Mouse (Mus musculus): Measurements from ENCODE around the gene Kcnd3.
A peak's percentile ranks its signal among the peaks of the same experiment; 100 is the strongest.

The Kcnd3 gene

DNA sequence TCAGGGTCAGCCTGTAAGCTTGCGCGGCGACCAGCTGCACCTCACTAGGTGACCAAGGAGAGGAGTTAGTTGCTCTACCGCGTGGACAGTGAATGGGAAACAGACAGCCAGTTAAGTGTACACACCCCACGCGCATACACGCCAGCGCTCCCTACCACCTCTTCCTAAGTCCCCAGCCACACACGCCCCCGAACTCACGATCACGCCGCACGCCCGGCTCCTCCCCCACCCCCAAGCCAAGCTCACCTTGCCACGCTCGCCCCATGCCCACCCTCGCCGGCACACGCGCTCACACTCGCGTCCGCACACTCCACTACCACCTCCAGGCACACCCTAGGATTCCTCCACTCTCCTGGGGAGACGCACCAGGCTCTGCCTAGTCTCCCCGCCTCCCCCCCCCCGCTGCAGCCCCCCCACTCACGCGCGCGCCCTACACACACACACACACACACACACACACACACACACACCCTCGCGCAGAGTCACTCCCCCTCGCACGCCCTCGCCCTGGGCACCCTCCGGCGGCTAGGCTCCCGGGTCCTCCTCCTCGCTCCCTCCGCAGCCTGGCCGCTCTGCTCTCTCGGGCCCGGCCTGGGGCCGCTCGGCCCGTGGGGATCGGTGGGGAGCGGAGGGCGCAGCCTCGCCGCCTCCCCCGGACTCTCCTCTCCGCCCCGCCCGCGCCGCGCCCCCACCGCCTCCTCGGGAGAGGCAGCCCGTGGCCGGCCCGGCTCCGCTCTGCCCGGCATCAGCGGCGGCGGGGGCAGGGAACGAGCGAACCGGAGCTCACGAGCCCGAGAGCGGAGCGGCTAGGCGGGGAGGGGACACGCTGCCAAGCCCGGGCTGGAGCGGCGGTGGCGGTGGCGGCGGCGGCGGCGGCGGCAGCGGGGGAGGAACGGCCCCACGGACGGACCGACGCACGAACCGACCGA is at the start of gene Kcnd3:
Kcnd3 (plus strand) TSS at position 704 of the 929 bp plus-strand sequence.
- no peak for DNase-seq (ENCODE audit: low read depth, low spot score)

DNA sequence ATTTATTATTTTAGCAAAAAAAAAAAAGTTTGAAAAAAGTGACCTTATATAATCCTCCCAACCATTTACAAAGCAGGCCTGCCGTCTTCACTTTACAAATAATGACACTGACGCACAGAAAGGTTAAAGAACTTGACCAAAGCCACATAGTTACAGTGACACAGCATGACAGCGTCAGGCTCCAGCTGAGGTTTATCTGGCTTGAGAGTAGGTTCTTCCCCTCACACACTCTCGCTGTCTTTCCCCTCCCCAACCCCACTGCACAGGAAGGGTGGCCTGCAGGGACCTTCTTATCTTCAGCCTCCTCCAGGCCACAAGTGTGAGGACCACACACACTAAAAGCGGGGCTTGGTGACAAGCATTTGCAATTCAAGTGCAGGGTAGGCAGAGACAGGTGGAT is 49.5 kb upstream of the Kcnd3 start:
- no peak for DNase-seq (ENCODE audit: low read depth, low spot score)

DNA sequence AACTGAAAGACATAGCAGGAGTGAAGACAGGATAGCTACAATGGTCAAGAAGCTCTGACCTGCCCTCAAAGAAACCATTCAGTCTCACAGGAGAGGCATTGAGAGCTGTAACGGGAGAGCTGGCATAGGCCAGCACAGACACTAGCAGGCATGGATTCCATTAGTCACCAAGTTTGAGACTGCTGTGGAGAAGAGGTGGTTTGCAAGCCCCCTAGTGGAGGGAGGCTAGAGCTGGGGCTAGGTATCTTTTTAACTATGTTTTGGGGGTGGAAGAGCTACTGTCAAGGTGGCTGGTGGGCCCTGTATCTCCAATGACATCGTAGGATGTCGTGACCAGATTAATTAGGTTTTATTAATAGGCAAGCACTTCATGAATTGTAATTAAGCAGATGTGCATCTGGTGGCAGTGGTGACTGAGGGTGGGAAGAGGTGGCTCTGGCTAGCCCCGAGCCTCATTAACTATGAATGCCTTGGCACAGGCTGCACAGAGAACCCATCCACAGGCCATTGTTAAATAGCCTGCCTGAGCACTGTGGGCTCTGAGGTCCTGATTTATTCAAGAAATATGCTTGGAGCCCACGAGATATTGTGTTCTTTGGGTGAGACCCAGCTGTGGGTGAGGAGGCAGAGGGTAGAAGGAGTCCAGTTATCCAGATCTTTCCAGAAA is 48.6 kb upstream of the Kcnd3 start:
- DNase-seq (ENCODE audit: low read depth, low spot score), result peak; percentile 44

DNA sequence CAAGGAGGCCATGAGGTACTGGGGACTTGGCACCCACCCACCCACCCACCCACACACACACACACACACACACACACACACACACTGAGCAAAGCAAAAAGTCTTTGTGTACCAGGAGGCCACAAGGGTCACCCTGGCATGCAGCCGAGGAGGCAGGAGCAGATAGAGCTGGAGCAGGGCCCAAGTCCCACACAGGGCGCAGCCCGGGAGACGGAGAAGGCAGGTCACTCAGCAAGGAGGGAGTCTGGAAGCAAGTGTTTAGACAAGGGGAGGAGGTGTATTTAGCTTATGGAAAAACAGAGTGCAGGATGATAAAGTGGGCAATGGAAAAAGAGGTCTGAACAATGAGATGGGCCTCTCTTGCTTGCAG is 48.1 kb upstream of the Kcnd3 start:
- DNase-seq (ENCODE audit: low read depth, low spot score), result no peak

DNA sequence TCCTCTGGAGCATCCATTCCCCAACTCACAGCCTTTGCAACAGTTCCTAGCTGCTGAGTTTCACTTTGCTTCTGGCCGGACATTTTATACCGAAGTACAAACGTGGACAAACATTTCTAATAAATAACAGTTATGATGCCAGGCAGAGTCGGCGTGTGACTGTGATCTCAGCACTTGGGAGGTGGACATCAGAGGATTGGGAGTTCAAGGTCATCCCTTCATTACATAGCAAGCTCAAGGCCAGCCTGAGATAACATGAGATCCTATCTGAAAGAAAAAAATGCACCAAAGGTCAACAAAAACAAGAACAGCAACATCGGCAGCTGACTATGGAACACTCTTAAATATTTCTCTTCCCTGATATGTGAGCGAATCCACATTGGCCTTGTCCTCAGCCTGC is 46.6 kb upstream of the Kcnd3 start:
- no peak for DNase-seq (ENCODE audit: low read depth, low spot score)

DNA sequence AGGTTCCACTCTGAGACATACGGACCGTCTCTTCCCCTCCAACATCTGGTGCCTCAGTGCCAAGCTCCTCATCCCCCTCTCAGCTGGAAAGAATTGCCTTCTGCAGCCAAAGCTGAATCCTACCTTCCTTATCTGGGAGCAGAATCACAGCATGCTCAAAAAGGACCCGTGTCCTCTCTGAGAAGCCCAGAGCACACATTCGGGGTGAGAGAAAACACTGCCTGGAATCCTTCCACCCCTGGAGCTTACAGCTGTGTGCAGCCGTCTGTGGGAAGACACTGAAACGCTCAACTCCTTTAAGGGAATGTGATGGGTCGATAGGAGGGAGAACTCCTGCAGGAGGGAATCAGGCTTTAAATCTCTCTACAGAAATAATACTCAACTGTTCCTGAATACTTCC is 46.1 kb upstream of the Kcnd3 start:
- no peak for DNase-seq (ENCODE audit: low read depth, low spot score)

DNA sequence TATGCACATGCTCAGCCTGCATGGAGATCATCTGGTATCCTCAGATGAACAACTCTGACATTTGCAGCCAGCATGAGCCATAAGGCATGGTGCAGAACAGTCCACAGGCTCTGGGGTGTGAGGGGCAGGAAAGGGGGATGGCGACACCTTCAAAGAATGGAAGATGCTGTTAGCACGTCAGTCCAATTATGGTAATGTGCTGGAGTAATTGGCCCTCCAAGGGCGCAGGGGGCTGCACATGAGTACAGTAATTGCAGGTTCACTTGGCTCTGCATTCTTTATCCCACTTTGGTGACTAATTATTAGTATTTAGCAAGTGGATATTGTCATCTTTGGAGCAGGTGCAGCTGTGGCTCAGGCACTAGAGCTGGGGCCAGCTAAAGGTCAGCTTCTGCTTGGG is 43.9 kb upstream of the Kcnd3 start:
- no peak for DNase-seq (ENCODE audit: low read depth, low spot score)

DNA sequence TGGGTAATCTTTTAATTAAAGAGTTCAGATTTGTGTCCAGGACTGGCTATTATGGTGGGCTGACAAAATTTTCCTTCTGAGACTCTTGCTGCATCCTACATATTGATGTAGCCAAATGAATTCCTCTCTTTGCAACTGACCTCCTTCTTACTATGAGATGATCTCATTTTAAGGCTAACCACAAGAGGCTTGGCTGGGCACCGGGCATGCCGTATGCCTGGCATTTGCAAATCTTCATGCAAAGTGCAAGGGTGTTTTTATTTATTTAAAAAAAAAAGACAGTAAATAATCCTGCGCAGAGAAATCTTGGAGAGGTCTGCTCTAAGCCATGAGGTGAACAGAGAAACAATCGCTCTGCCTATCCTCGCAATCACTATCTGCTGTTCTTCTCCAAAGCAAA is 41.3 kb upstream of the Kcnd3 start:
- no peak for DNase-seq (ENCODE audit: low read depth, low spot score)

DNA sequence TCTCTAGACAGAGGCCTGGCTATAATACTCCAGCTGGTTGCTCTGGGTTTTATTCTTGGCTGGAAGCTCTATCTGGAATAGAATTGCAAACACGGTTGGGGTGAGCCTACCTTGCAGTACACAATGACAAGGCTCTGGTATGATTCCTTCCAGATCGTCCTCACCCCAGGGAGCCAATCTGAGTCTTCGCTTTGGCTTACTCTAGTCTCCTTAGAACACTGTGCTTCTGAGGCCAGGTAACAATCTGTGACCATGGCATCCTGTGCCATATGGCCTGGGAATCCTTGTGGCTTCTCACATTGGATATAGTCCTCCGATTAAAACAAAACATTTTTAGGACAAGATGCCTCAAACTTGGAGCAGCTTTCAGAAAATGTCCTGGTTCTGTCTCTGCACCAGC is 40.4 kb upstream of the Kcnd3 start:
- no peak for DNase-seq (ENCODE audit: low read depth, low spot score)

DNA sequence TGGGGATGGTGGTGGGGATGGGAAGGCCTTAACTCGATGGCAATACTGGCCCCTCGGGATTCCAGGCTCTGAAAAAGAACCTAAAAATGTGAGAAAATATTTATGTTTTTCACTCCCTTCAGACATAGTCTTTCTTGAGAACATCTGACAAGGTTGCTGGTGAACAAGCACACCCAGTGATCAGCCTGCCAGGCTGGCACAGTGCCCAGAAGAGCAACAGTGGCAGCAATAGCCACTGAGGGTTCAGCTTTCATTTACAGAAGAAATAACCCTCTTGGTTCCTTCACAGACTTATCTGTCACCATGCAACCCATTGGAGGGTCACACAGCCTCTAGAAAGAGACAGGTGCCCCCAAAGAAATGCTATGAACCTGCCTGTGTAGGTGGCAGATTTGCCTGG is 39.9 kb upstream of the Kcnd3 start:
- no peak for DNase-seq (ENCODE audit: low read depth, low spot score)

DNA sequence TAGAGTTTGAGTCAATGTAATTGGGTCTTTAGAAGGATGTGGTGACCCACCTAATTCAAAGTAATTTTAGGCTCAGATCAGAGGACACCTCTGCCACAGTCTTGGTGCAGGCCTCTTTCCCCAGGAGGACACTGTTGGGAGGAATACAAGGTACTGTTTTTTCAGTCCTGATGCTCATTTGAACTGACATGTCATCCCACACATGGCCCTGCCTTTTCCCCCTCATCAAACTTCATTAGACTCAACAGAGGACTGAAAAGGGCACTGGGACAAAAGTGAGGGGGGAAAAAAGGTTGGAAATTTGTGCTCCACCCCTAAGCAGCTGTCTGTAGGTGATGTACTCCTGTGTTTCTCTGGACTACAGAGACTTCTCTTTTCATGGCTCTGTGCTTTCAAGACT is 39.4 kb upstream of the Kcnd3 start:
- no peak for DNase-seq (ENCODE audit: low read depth, low spot score)

DNA sequence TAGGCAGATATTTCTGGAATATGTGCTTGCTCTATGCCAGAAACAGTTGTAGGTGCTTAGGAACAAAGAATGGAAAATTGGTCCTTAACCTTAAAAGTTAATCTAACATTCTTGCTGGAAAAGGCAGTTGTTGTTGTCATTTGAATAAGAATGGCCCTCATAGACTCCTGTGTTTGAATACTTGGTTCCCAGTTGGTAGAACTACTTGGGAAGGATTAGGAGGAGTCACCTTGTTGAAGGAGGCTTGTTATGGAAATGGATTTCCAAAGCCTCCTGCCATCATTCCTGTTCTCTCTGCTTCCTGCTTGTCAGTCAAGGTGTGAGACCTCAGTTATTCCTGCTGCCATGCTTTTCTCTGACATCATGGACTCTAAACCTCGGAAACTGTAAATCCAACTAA is 33.7 kb upstream of the Kcnd3 start:
- no peak for DNase-seq (ENCODE audit: low read depth, low spot score)

DNA sequence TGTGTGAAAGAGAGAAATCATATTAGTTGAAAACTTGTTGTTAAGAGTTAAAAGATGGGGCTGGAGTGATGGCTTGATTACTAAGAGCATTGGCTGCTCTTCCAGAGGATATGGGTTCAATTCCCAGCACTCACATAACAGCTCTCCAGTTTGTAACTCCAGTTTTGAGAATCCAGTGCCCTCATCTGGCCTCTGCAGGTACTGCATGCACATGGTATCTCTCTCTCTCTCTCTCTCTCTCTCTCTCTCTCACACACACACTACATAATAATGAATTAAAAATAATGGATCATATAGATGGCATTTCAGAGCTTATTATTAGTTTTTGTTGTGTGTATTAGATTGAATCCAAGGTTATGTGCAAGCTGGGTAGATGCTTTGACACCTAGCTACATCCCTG is 29.7 kb upstream of the Kcnd3 start:
- peak; percentile 4 for DNase-seq (ENCODE audit: low read depth, low spot score)

DNA sequence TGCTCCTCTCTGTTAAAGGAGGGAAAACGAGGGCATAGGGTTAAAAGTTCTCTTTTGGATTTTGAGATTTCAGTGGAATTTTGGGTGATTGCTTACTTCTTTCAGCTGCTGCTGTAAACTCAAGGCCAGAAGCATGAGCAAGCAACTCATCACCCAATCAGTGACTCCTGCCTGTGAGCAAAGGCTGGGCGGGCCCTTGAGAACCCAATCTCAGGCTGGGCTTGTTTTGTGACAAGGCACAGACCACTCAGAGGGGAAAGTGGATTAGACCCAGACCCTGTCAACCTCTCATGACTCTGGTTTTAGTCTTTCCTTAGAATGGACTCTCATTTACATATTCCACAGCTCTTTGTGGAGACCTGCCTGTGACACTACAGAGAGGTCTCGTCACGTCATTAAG is 28.7 kb upstream of the Kcnd3 start:
- DNase-seq (ENCODE audit: low read depth, low spot score), result no peak

DNA sequence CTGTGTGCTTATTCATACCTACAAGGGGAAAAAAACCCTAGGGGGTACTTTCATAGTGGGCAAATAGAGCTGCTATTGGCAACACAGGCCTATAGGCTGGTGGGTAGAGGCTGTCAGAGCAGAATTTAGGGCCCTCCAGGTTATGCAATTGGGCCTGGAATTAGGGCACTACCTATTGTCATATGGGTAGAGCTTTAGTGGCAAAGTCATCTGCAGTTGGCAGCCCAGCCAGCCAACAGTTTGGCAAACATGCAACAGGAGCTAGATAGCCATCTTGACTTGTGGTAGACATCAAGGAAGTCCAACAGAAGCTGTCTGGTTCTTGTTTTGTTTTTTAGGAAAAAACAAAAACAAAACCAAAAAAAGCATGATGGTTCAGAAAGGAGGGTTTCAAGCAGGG is 23.5 kb upstream of the Kcnd3 start:
- DNase-seq (ENCODE audit: low read depth, low spot score), result no peak

DNA sequence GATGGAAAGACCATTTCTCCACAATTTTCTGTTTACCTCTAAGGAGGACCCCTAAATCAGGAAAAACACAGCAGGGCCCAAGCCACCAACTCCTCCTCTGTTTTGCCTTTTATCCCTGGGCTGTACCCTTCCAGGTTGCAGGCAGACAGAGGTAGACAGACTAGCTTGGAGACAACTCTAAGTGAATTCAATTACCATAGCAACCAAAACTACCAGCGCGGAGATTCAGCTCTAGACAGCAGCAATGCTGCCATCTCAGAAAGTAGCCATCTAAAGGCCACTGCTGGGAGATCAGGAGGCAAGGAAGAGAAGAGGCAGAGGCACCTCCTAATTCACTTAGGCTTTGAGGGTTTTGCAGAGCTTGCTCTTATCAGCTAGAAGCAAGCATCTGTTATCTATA is 15.7 kb upstream of the Kcnd3 start:
- DNase-seq (ENCODE audit: low read depth, low spot score), result no peak

DNA sequence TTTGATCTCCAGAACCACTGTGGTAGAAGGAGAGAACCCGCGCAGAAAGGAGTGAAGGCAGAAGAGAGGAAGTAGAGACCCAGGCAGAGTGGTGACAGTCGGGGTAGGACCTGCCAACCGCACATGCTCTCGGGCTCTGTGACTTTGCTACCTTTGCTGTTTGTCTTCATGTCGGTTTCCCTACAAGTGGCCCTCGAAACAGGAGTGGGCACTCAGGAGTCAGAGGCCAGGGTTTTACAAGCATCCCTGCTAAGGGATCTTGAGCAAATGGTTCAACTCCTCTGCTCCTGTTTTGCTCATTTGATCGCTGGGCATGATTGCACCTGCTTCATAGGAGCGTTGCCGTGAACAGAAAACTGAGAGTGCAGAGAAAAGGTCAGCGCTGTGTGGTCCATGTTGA is 15.2 kb upstream of the Kcnd3 start:
- DNase-seq (ENCODE audit: low read depth, low spot score), result no peak

DNA sequence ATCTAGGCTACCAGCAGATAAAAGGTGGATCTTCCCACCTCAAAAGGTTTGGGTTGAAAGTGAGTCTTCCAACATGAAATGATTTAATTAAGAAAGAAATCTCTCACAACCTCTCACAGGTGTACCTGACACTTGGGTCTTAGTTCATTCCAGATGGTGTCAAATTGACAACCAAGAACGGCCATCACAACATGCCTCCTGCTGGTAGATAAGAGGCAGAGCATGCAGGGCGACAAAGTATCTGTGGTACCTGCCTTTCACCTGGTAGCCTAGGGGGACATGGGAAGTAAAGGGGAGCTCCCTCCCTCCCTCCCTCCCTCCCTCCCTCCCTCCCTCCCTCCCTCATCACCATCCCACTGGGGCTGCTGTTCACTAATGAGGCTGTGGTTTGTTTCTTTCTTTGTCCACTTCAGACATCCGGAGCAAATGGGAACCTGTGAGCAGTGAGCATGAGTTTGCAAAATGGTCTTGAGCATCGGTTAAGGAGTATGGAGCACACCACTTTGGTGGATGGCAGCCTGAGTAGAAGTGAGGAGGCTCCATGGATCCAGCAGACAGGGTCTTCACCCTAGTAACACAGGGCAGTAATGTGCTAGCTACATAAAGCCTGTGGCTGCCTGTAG is 11.1 kb upstream of the Kcnd3 start:
- no peak for DNase-seq (ENCODE audit: low read depth, low spot score)

DNA sequence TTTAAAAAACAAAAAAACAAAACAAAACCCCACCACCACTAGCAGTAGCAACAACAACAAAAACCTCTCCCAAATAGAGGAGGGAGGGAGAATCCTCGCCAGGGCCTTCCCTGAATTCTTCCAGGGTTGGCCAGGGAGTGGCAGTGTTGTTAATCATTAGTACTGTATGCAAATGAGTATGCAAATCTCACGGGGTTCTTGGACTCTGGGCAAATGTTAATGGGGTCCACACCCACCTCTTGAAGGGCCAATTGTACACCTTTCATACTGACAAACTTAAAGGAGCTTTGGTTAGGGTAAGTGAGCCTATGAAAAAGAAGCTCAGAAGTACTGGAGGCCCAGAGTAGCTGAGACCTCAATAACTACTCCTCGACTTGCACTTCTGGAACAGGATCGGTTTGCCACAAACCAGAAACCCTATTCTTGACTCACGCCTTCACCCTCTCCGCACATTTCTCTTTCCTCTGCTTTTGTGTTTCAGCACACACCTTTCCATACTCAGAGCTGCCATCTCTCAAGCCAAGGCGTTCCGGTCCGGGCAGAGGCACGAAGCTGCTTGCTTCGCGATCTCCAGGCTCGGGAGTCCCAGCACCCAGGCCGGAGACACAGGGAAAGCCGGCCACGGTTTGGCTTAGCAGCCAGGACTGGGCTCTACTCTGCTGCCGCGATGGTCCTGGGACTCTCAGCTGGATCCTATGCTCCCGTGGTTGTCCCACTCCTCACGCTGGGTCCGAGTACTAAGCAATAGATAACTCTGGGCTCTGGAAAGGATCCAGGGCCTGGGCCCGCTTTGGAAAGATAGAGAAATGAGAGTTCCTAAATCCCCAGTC is 1.3 kb upstream of the Kcnd3 start:
- no peak for DNase-seq (ENCODE audit: low read depth, low spot score)

DNA sequence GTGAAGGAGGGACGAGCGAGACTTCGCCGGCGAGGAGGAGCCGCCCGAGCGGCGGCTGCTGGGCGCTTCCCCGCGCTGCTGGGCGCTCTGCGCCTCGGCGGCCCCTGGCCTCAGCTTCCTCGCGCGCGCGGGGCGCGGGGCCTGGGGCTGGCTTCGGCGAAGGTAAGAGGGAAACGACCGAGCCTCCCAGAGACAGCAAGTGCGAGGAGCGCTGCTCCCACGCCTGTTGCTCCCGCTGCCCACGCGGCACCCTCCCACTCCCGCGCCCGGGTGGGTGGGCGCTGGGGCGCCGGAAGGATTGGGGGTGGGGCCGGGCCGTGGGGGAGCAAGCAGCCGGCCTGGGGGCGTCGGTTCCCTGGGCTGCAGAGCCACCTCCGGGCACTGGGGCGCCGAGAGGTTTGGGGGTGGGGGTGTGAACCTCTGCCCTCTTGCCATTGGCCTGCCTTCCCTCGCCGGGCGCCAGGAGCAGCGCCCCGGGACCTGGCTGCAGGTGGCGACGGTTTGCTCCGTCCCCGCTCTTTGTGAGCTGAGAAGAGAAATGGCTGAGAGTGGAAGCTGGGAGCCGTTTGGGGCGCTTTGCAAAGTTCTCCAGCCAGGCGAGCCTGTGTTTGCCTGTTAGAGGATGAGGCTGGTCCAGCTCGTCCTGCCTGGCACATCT is 555 bp downstream of the Kcnd3 start:
- DNase-seq (ENCODE audit: low read depth, low spot score), result no peak

DNA sequence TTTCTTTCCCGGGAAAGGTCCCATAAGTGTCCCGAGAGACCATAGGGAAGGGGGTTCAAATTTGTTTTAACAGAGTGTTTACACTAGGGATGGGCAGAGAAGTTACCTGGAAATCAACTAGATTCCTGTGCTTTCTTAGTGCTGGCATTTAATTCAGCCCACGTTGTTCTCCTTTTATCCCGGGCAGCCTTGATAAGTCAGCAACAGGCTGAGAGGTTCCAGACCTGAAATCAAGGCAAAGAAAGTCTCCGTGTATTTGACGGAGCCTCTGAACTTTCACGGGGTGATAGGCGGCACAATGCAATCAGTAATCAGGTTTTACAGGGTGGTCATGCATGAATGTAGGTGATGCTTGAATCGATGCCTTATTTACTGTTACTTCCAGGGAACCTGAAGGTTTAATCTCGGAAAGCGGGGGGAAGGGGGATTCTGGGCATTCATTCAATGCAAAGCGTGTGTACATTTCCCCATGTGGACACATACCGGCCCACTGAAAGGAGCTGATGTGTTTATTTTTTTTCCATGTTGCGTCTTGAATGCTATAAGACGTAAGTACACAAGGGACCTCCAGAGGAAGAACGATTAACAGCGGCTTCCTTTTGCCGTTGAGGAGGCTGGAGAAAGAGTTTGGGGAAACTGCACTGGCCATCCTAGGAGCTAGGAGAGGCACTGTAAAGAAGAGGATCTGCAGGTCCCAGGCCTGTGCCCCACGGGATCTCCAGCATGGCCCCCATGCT is 1.3 kb downstream of the Kcnd3 start:
- DNase-seq (ENCODE audit: low read depth, low spot score), result no peak

Data from 3T3-L1 (cell line).